Mouse (Mus musculus): Measurements from ENCODE around the gene Sf3b6. TPM values are rescaled to one million over a fixed set of nuclear protein-coding genes. Genes with fewer than 3 reads are reported as not detected.
"Not testable (repeated sequence)": the region's sequence is repeated elsewhere in the genome, so short reads cannot be mapped to it uniquely, and the experiment has no call there.

Gene Sf3b6
- total RNA-seq, 1 experiment: 119 TPM

GRCm38 (mm10) chr12:4775588-4775949, 41.8 kb upstream of the Sf3b6 start:
- Histone ChIP-seq H3K4me3 (ENCODE audit: insufficient read depth in 1 of 2, low read depth in 1 of 2, low read length in 2 of 2, poor library complexity in 1 of 2, severe bottlenecking in 1 of 2) (no peak overlapping the region), H3K9ac (ENCODE audit: insufficient read depth, low read depth, low read length, poor library complexity, severe bottlenecking) (no peak overlapping the region), H3K9me3 (ENCODE audit: control insufficient read depth, insufficient read depth, low read depth, low read length) (no peaks in the 10 kb centered on the region), H3K36me3 (ENCODE audit: control insufficient read depth, insufficient read depth, low read length, poor library complexity, severe bottlenecking) (no peaks in the 10 kb centered on the region), H3K27ac (ENCODE audit: insufficient read depth, low read depth, low read length, poor library complexity, severe bottlenecking) (no peak overlapping the region), H3K4me1 (ENCODE audit: control insufficient read depth in 2 of 2, insufficient read depth in 2 of 2, low read length in 2 of 2, poor library complexity in 1 of 2) (no peaks in the 10 kb centered on the region; a peak in 1 of 4 replicates)
- in situ Hi-C loops (cut with MboI; ENCODE audit: low sequenced_read_pairs in 2 of 2, unreplicated experiment in 2 of 2): no loop called here
- no peak for DNase-seq (ENCODE audit: low read depth, low spot score)
- TF ChIP-seq ZNF384 (IDR thresholded peaks at IDR 0.05; ENCODE audit: low read depth, low read length) (no peak), MAFK (IDR thresholded peaks at IDR 0.05; ENCODE audit: insufficient read depth, low read depth, low read length) (no peak), HCFC1 (IDR thresholded peaks at IDR 0.05; ENCODE audit: borderline replicate concordance, insufficient read depth, low read length) (no peak), ZC3H11A (IDR thresholded peaks at IDR 0.05; ENCODE audit: borderline replicate concordance, low read depth, low read length) (no peak), CHD2 (IDR thresholded peaks at IDR 0.05; ENCODE audit: low read depth, low read length) (no peak)

- TF ChIP-seq ZC3H11A (IDR thresholded peaks at IDR 0.05; ENCODE audit: borderline replicate concordance, low read depth, low read length) (no peak), HCFC1 (IDR thresholded peaks at IDR 0.05; ENCODE audit: borderline replicate concordance, insufficient read depth, low read length) (no peak), MAFK (IDR thresholded peaks at IDR 0.05; ENCODE audit: insufficient read depth, low read depth, low read length) (no peak), ZNF384 (IDR thresholded peaks at IDR 0.05; ENCODE audit: low read depth, low read length) (no peak), CHD2 (IDR thresholded peaks at IDR 0.05; ENCODE audit: low read depth, low read length) (no peak)
- H3K4me1 ChIP-seq (ENCODE audit: control insufficient read depth in 2 of 2, insufficient read depth in 2 of 2, low read length in 2 of 2, poor library complexity in 1 of 2): no peaks in the 10 kb centered on the region; a peak in 1 of 4 replicates
- in situ Hi-C loops (cut with MboI; ENCODE audit: low sequenced_read_pairs in 2 of 2, unreplicated experiment in 2 of 2): no loop called here
Measured at GRCm38 (mm10) chr12:4777734-4778133, 39.6 kb upstream of the Sf3b6 start.

GRCm38 (mm10) chr12:4780245-4780644, 37.1 kb upstream of the Sf3b6 start:
- in situ Hi-C loops (cut with MboI; ENCODE audit: low sequenced_read_pairs in 2 of 2, unreplicated experiment in 2 of 2): no loop called here

More at GRCm38 (mm10) chr12:4777734-4778133, 39.6 kb upstream of the Sf3b6 start:
- Histone ChIP-seq H3K9ac (ENCODE audit: insufficient read depth, low read depth, low read length, poor library complexity, severe bottlenecking) (no peak overlapping the region), H3K4me3 (ENCODE audit: insufficient read depth in 1 of 2, low read depth in 1 of 2, low read length in 2 of 2, poor library complexity in 1 of 2, severe bottlenecking in 1 of 2) (no peak overlapping the region), H3K27ac (ENCODE audit: insufficient read depth, low read depth, low read length, poor library complexity, severe bottlenecking) (no peak overlapping the region), H3K9me3 (ENCODE audit: control insufficient read depth, insufficient read depth, low read depth, low read length) (no peaks in the 10 kb centered on the region), H3K36me3 (ENCODE audit: control insufficient read depth, insufficient read depth, low read length, poor library complexity, severe bottlenecking) (no peaks in the 10 kb centered on the region)
- DNase-seq (ENCODE audit: low read depth, low spot score): no peak

GRCm38 (mm10) chr12:4781270-4781669, 36.1 kb upstream of the Sf3b6 start:
- Histone ChIP-seq H3K9me3 (ENCODE audit: control insufficient read depth, insufficient read depth, low read depth, low read length) (no peaks in the 10 kb centered on the region), H3K4me1 (ENCODE audit: control insufficient read depth in 2 of 2, insufficient read depth in 2 of 2, low read length in 2 of 2, poor library complexity in 1 of 2) (no peaks in the 10 kb centered on the region), H3K27ac (ENCODE audit: insufficient read depth, low read depth, low read length, poor library complexity, severe bottlenecking) (no peak overlapping the region), H3K4me3 (ENCODE audit: insufficient read depth in 1 of 2, low read depth in 1 of 2, low read length in 2 of 2, poor library complexity in 1 of 2, severe bottlenecking in 1 of 2) (no peak overlapping the region), H3K9ac (ENCODE audit: insufficient read depth, low read depth, low read length, poor library complexity, severe bottlenecking) (no peak overlapping the region), H3K36me3 (ENCODE audit: control insufficient read depth, insufficient read depth, low read length, poor library complexity, severe bottlenecking) (no peaks in the 10 kb centered on the region)
- in situ Hi-C loops (cut with MboI; ENCODE audit: low sequenced_read_pairs in 2 of 2, unreplicated experiment in 2 of 2): no loop called here
- DNase-seq (ENCODE audit: low read depth, low spot score): no peak
- TF ChIP-seq CHD2 (IDR thresholded peaks at IDR 0.05; ENCODE audit: low read depth, low read length) (no peak), HCFC1 (IDR thresholded peaks at IDR 0.05; ENCODE audit: borderline replicate concordance, insufficient read depth, low read length) (no peak), MAFK (IDR thresholded peaks at IDR 0.05; ENCODE audit: insufficient read depth, low read depth, low read length) (no peak), ZNF384 (IDR thresholded peaks at IDR 0.05; ENCODE audit: low read depth, low read length) (no peak), ZC3H11A (IDR thresholded peaks at IDR 0.05; ENCODE audit: borderline replicate concordance, low read depth, low read length) (no peak)

More at GRCm38 (mm10) chr12:4780245-4780644, 37.1 kb upstream of the Sf3b6 start:
- Histone ChIP-seq H3K4me3 (ENCODE audit: insufficient read depth in 1 of 2, low read depth in 1 of 2, low read length in 2 of 2, poor library complexity in 1 of 2, severe bottlenecking in 1 of 2) (no peak overlapping the region), H3K9me3 (ENCODE audit: control insufficient read depth, insufficient read depth, low read depth, low read length) (no peaks in the 10 kb centered on the region), H3K9ac (ENCODE audit: insufficient read depth, low read depth, low read length, poor library complexity, severe bottlenecking) (no peak overlapping the region), H3K4me1 (ENCODE audit: control insufficient read depth in 2 of 2, insufficient read depth in 2 of 2, low read length in 2 of 2, poor library complexity in 1 of 2) (no peaks in the 10 kb centered on the region; a peak in 1 of 4 replicates), H3K36me3 (ENCODE audit: control insufficient read depth, insufficient read depth, low read length, poor library complexity, severe bottlenecking) (no peaks in the 10 kb centered on the region), H3K27ac (ENCODE audit: insufficient read depth, low read depth, low read length, poor library complexity, severe bottlenecking) (no peak overlapping the region)
- no peak for TF ChIP-seq ZC3H11A (IDR thresholded peaks at IDR 0.05; ENCODE audit: borderline replicate concordance, low read depth, low read length)
- no peak for TF ChIP-seq HCFC1 (IDR thresholded peaks at IDR 0.05; ENCODE audit: borderline replicate concordance, insufficient read depth, low read length)
- TF ChIP-seq MAFK (IDR thresholded peaks at IDR 0.05; ENCODE audit: insufficient read depth, low read depth, low read length): no peak
- no peak for TF ChIP-seq CHD2 (IDR thresholded peaks at IDR 0.05; ENCODE audit: low read depth, low read length)
- DNase-seq (ENCODE audit: low read depth, low spot score): no peak

- H3K27ac ChIP-seq (ENCODE audit: insufficient read depth, low read depth, low read length, poor library complexity, severe bottlenecking); in situ Hi-C loops (cut with MboI; ENCODE audit: low sequenced_read_pairs in 2 of 2, unreplicated experiment in 2 of 2): not testable (repeated sequence)
Measured at GRCm38 (mm10) chr12:4781725-4782404, 35.5 kb upstream of the Sf3b6 start.

More at GRCm38 (mm10) chr12:4781725-4782404, 35.5 kb upstream of the Sf3b6 start:
- H3K4me3 ChIP-seq (ENCODE audit: insufficient read depth in 1 of 2, low read depth in 1 of 2, low read length in 2 of 2, poor library complexity in 1 of 2, severe bottlenecking in 1 of 2); H3K4me1 ChIP-seq (ENCODE audit: control insufficient read depth in 2 of 2, insufficient read depth in 2 of 2, low read length in 2 of 2, poor library complexity in 1 of 2); DNase-seq (ENCODE audit: low read depth, low spot score); H3K36me3 ChIP-seq (ENCODE audit: control insufficient read depth, insufficient read depth, low read length, poor library complexity, severe bottlenecking); H3K9me3 ChIP-seq (ENCODE audit: control insufficient read depth, insufficient read depth, low read depth, low read length); H3K9ac ChIP-seq (ENCODE audit: insufficient read depth, low read depth, low read length, poor library complexity, severe bottlenecking): not testable (repeated sequence)

Data from ES-E14 (cell line).